Mouse (Mus musculus) ES-E14 (cell line): ENCODE results near the gene Wdr66.

Source experiments
- CHD2 ChIP-seq: IDR thresholded peaks from 2 replicates; pipeline ENCODE4 v1.6.1; 2014; ENCODE audit warnings: mild to moderate bottlenecking, low read depth, low read length, inconsistent platforms
- HCFC1 ChIP-seq: IDR thresholded peaks from 2 replicates; pipeline ENCODE4 v1.6.1; 2012; ENCODE audit warnings: low read length, inconsistent platforms, borderline replicate concordance; ENCODE audit not compliant: insufficient read depth
- MAFK ChIP-seq: IDR thresholded peaks from 2 replicates; pipeline ENCODE4 v1.6.1; 2014; ENCODE audit warnings: mild to moderate bottlenecking, low read depth, low read length, inconsistent platforms; ENCODE audit not compliant: insufficient read depth
- ZC3H11A ChIP-seq: IDR thresholded peaks from 2 replicates; pipeline ENCODE4 v1.6.1; 2012; ENCODE audit warnings: low read depth, mild to moderate bottlenecking, inconsistent platforms, low read length, borderline replicate concordance
- ZNF384 ChIP-seq: IDR thresholded peaks from 2 replicates; pipeline ENCODE4 v1.6.1; 2012; ENCODE audit warnings: low read depth, low read length, inconsistent platforms

GRCm38 (mm10) chr5:123350386-123350785, 98.5 kb downstream of the Wdr66 start:
- no peak for TF ChIP-seq CHD2
- TF ChIP-seq MAFK: no peak
- no peak for TF ChIP-seq HCFC1
- TF ChIP-seq ZNF384: no peak
- TF ChIP-seq ZC3H11A: no peak
